Mouse (Mus musculus) midbrain, embryonic 11.5 days (tissue): ENCODE results near the gene Tmub1. TPM values are rescaled to one million over a fixed set of nuclear protein-coding genes. Genes with fewer than 3 reads are reported as not detected.
"Not testable (repeated sequence)": the region's sequence is repeated elsewhere in the genome, so short reads cannot be mapped to it uniquely, and the experiment has no call there.

Experiments used
- ATAC-seq: fragments of 200-750 bp; cut with Nextera tagmentation; 2 replicates; pipeline ENCODE4 v1.8.0; 2017; ENCODE audit warnings: moderate TSS enrichment, moderate library complexity; ENCODE audit not compliant: low FRiP score
- DNase-seq: peaks from one replicate; pipeline ENCODE4 v3.0.0; 2015; ENCODE audit warnings: low spot score; ENCODE audit errors: missing footprints
- H3K27ac ChIP-seq: fragments of 300-500 bp; sonication (generic); 2 replicates; pipeline ENCODE4 v1.5.1; 2014; ENCODE audit warnings: low read depth, low read length
- H3K27me3 ChIP-seq: fragments of 300-500 bp; sonication (generic); 2 replicates; pipeline ENCODE4 v1.6.1; 2014; ENCODE audit warnings: mild to moderate bottlenecking, low read length, moderate library complexity, mixed read lengths; ENCODE audit not compliant: control insufficient read depth, insufficient read depth
- H3K36me3 ChIP-seq: fragments of 300-500 bp; sonication (generic); 2 replicates; pipeline ENCODE4 v1.6.1; 2014; ENCODE audit warnings: mild to moderate bottlenecking, low read length, moderate library complexity, mixed read lengths; ENCODE audit not compliant: control insufficient read depth, insufficient read depth
- H3K4me1 ChIP-seq: fragments of 300-500 bp; sonication (generic); 2 replicates; pipeline ENCODE4 v1.6.1; 2014; ENCODE audit warnings: low read length; ENCODE audit not compliant: control insufficient read depth, insufficient read depth
- H3K4me2 ChIP-seq: fragments of 300-500 bp; sonication (generic); 2 replicates; pipeline ENCODE4 v1.6.1; 2014; ENCODE audit warnings: mild to moderate bottlenecking, moderate library complexity
- H3K4me3 ChIP-seq: fragments of 300-500 bp; sonication (generic); 2 replicates; pipeline ENCODE4 v1.5.1; 2014; ENCODE audit warnings: low read depth, low read length
- H3K9ac ChIP-seq: fragments of 300-500 bp; sonication (generic); 2 replicates; pipeline ENCODE4 v1.6.1; 2014; ENCODE audit warnings: low read length
- H3K9me3 ChIP-seq: fragments of 300-500 bp; sonication (generic); 2 replicates; pipeline ENCODE4 v1.6.1; 2016; ENCODE audit warnings: low read length; ENCODE audit not compliant: control insufficient read depth
- WGBS: fragments of 180-500 bp; shearing (Covaris S2); extraction: QIAGEN DNeasy Blood & Tissue Kit; methylation state at CpG from one replicate; pipeline ENCODE4 v1.1.7; 2014; 5-methylcytosine and 5-hydroxymethylcytosine counted together
- polyA plus RNA-seq: library from polyadenylated mRNA; unstranded; fragments of >200 nt; fragmentation: Nextera tagmentation; extraction: Ambion mirVana; gene quantifications from 2 replicates; pipeline ENCODE4 v1.2.1, GENCODE M21; 2014

The Tmub1 gene
- polyA plus RNA-seq, 1 experiment from 2014 or later, result 32.3 TPM

- Histone ChIP-seq H3K4me1 (no peaks in the 10 kb centered on the region), H3K4me2 (no peak overlapping the region), H3K9ac (no peak overlapping the region), H3K27ac (no peak overlapping the region), H3K4me3 (no peak overlapping the region), H3K27me3 (no peaks in the 10 kb centered on the region), H3K9me3 (no peaks in the 10 kb centered on the region), H3K36me3 (peaks cover 4% of the 10 kb centered on the region; the same call in 1 of the 2 replicates)
- 81% methylated on average over 6 of the region's 6 CpGs for WGBS
- DNase-seq (no peak), ATAC-seq (no peak)
These were observed 42.9 kb downstream of the Tmub1 start for GRCm38 (mm10) chr5:24404594-24405360.

DNA sequence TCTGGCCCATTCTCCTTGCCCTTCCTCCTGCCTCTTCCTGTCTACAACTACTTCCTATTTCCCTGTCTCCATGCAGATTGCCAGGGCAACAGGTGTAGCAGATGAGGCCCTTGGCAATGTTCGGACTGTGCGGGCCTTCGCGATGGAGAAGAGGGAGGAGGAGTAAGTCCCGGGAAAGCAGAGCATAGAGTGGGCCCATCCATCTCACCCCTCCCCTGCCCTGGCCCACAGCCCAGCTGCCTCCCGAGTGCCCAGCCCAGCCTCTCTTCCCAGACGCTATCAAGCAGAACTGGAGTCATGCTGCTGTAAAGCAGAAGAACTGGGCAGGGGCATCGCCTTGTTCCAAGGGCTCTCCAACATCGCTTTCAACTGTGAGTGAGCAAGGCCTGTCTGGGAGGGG lies 45.7 kb downstream of the Tmub1 start:
- Histone ChIP-seq H3K4me1 (no peaks in the 10 kb centered on the region), H3K4me2 (no peak overlapping the region), H3K9ac (no peak overlapping the region), H3K36me3 (peaks cover 4% of the 10 kb centered on the region; the same call in 1 of the 2 replicates), H3K9me3 (no peaks in the 10 kb centered on the region), H3K27me3 (no peaks in the 10 kb centered on the region), H3K4me3 (no peak overlapping the region), H3K27ac (no peak overlapping the region)
- WGBS, result 89% methylated on average over 9 of the region's 9 CpGs
- ATAC-seq, result no peak
- no peak for DNase-seq

DNA sequence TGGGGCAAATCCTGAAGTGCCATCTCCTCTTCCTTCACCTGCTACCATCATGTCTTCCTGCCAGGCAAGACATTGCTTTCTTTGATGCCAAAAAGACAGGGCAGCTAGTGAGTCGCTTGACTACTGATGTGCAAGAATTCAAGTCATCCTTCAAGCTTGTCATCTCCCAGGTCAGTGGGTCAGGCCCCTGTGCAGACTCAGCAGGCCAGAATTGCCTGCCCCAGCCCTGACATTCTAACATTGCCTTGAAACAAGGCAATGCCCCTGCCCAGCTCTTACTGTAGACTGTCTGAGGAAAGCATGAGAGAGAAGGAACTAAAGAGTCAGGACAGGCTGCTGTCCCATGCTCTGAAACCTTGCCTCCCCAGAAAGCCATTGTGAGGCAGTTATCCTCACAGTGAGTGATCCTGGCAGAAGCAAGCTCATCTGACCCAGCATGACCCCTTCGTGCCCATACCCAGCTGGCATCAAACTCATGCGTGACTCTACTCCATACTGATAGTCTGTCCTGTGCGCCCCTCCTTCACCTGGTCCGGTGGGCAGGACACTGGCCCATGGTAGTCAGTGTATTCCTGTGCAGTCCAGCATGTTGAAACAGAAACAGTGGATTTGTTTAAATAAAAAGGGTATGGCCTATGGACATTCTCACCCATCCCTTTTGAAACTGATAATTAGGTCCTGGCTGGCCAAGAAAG lies 46.6 kb downstream of the Tmub1 start:
- ATAC-seq, result no peak
- 93% methylated on average over 5 of the region's 5 CpGs for WGBS
- no peak overlapping the region for H3K27ac ChIP-seq
- H3K36me3 ChIP-seq, result peaks cover 4% of the 10 kb centered on the region; the same call in 1 of the 2 replicates
- H3K4me3 ChIP-seq, result no peak overlapping the region
- H3K4me1 ChIP-seq, result no peaks in the 10 kb centered on the region
- no peak overlapping the region for H3K4me2 ChIP-seq
- DNase-seq, result no peak
- no peaks in the 10 kb centered on the region for H3K27me3 ChIP-seq
- no peaks in the 10 kb centered on the region for H3K9me3 ChIP-seq
- no peak overlapping the region for H3K9ac ChIP-seq

DNA sequence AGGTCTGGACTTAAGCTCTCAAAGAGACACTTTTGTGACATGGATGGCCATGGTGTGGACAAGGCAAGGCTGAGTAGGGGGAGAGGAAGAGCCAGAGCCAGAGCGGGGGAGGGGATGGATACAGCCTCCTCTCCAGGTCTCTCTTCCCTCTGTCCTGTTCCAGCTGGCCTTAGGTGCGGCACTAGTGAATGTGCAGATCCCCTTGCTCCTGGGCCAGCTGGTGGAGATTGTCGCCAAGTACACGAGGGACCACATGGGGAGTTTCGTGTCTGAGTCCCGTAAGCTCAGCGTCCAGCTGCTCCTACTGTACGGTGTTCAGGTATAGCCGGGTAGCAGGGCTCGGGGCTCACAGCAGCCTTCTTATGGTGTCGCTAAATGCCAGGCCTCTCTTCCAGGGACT lies 47.3 kb downstream of the Tmub1 start:
- Histone ChIP-seq H3K9me3 (no peaks in the 10 kb centered on the region), H3K27ac (no peak overlapping the region), H3K4me3 (no peak overlapping the region), H3K4me1 (no peaks in the 10 kb centered on the region), H3K9ac (no peak overlapping the region), H3K4me2 (no peak overlapping the region), H3K27me3 (no peaks in the 10 kb centered on the region), H3K36me3 (0 out of 2 replicates have a peak, but pooled peaks cover 2% of the 10 kb centered on the region)
- ATAC-seq (no peak), DNase-seq (no peak)
- WGBS, result 88% methylated on average over 11 of the region's 11 CpGs

- peaks cover 2% of the 10 kb centered on the region; the same call in 1 of the 2 replicates for H3K4me1 ChIP-seq
- 87% methylated on average over 10 of the region's 10 CpGs for WGBS
- DNase-seq (no peak), ATAC-seq (no peak)
- H3K27ac ChIP-seq, result no peak overlapping the region
- 0 out of 2 replicates have a peak, but pooled peaks cover 2% of the 10 kb centered on the region for H3K36me3 ChIP-seq
- H3K9me3 ChIP-seq, result no peaks in the 10 kb centered on the region
- H3K4me3 ChIP-seq, result no peak overlapping the region
- no peak overlapping the region for H3K9ac ChIP-seq
- H3K27me3 ChIP-seq, result no peaks in the 10 kb centered on the region
- no peak overlapping the region for H3K4me2 ChIP-seq
These were observed 48.0 kb downstream of the Tmub1 start for GRCm38 (mm10) chr5:24399686-24400085.

- H3K36me3 ChIP-seq, ATAC-seq, H3K27ac ChIP-seq, H3K4me1 ChIP-seq, H3K4me3 ChIP-seq, H3K9me3 ChIP-seq, H3K4me2 ChIP-seq, H3K9ac ChIP-seq, H3K27me3 ChIP-seq, DNase-seq: not testable (repeated sequence)
- WGBS, result 88% methylated on average over 6 of the region's 6 CpGs
These were observed 51.4 kb downstream of the Tmub1 start for GRCm38 (mm10) chr5:24396254-24396653.

Other genes starting within 250 kb of the Tmub1 start
- gene Kcnh2, start 96.2 kb downstream of the Tmub1 start, polyA plus RNA-seq, result 12.5 and 16.2 TPM in 2 replicates
- 4.9 and 5.5 TPM in 2 replicates for gene Nos3, start 83.0 kb downstream of the Tmub1 start, polyA plus RNA-seq
- 0.40 and 0.66 TPM in 2 replicates for gene Atg9b, start 55.7 kb downstream of the Tmub1 start, polyA plus RNA-seq
- gene Abcb8, start 54.2 kb downstream of the Tmub1 start, polyA plus RNA-seq, result 32.5 and 34.1 TPM in 2 replicates
- gene Asic3, start 34.5 kb downstream of the Tmub1 start, polyA plus RNA-seq, result 0.30 TPM in 1 of 2 replicates, not detected in the other
- gene Cdk5, start 24.3 kb downstream of the Tmub1 start, polyA plus RNA-seq, result 52.8 and 58.1 TPM in 2 replicates
- gene Slc4a2, start 24.0 kb downstream of the Tmub1 start, polyA plus RNA-seq, result 16.7 and 21.5 TPM in 2 replicates
- gene Fastk, start 2.6 kb downstream of the Tmub1 start, polyA plus RNA-seq, result 79.3 and 84.6 TPM in 2 replicates
- gene Agap3, start 4.3 kb upstream of the Tmub1 start, polyA plus RNA-seq, result 43.1 and 57.0 TPM in 2 replicates
- 0.15 TPM in 1 of 2 replicates, not detected in the other for gene Gbx1, start 79.3 kb upstream of the Tmub1 start, polyA plus RNA-seq
- 0.25 TPM in 2 replicates for gene Asb10, start 93.1 kb upstream of the Tmub1 start, polyA plus RNA-seq
- gene 4931409K22Rik, start 109.0 kb upstream of the Tmub1 start, polyA plus RNA-seq, result not detected in 2 replicates
- gene Abcf2, start 129.6 kb upstream of the Tmub1 start, polyA plus RNA-seq, result 143 and 147 TPM in 2 replicates
- gene Chpf2, start 138.9 kb upstream of the Tmub1 start, polyA plus RNA-seq, result 7.2 and 9.6 TPM in 2 replicates
- gene Smarcd3, start 176.6 kb upstream of the Tmub1 start, polyA plus RNA-seq, result 56.8 and 60.2 TPM in 2 replicates
- gene Nub1, start 237.7 kb upstream of the Tmub1 start, polyA plus RNA-seq, result 36.8 and 38.8 TPM in 2 replicates